Mouse (Mus musculus) megakaryocyte, embryonic 14.5 days (primary cell): ENCODE data around the gene Ralbp1. TPM values are rescaled to one million over a fixed set of nuclear protein-coding genes. Genes with fewer than 3 reads are reported as not detected.
A peak's percentile ranks its signal among the peaks of the same experiment; 100 is the strongest.

Experiments
- H3K27me3 ChIP-seq: replicated peaks from 2 replicates; pipeline ENCODE3; 2012; ENCODE audit warnings: inconsistent platforms
- H3K36me3 ChIP-seq: replicated peaks from 2 replicates; pipeline ENCODE3; 2012; ENCODE audit warnings: low read length, inconsistent platforms, mixed read lengths
- H3K4me1 ChIP-seq: 2 replicates; pipeline ENCODE4 v1.6.1; 2012; ENCODE audit warnings: inconsistent platforms
- H3K4me3 ChIP-seq: replicated peaks from 2 replicates; pipeline ENCODE3; 2012; ENCODE audit warnings: moderate library complexity, mild to moderate bottlenecking, inconsistent platforms
- H3K9me3 ChIP-seq: 2 replicates; pipeline ENCODE4 v1.6.1; 2012; ENCODE audit warnings: inconsistent platforms
- FLI1 ChIP-seq: IDR thresholded peaks from 2 replicates; pipeline ENCODE4 v1.6.1; 2012; ENCODE audit warnings: low read length, inconsistent platforms, mixed read lengths
- GATA1 ChIP-seq: IDR thresholded peaks from 3 replicates; pipeline ENCODE4 v1.6.1; 2012; ENCODE audit warnings: mixed read lengths, low read length, inconsistent platforms, borderline replicate concordance
- polyA plus RNA-seq: library from polyadenylated mRNA; stranded (reverse); fragments of >175 nt; gene quantifications from 2 replicates; pipeline ENCODE4 v1.2.3, GENCODE M21; 2012; ENCODE audit warnings: low replicate concordance; ENCODE audit not compliant: insufficient read depth

Ralbp1 gene
- polyA plus RNA-seq, 1 experiment, result 184 TPM

- peaks cover 89% of the 10 kb centered on the region for H3K36me3 ChIP-seq
- no peaks in the 10 kb centered on the region for H3K27me3 ChIP-seq
- no peak overlapping the region for H3K4me3 ChIP-seq
- H3K4me1 ChIP-seq, result 0 out of 2 replicates have a peak, but pooled peaks cover 2% of the 10 kb centered on the region
- H3K9me3 ChIP-seq, result no peaks in the 10 kb centered on the region
- no peak for TF ChIP-seq GATA1
- no peak for TF ChIP-seq FLI1
These were observed 71.8 kb downstream of the Ralbp1 start for GRCm38 (mm10) chr17:65813763-65814162.

GRCm38 (mm10) chr17:65811032-65811431 is 74.6 kb downstream of the Ralbp1 start:
- Histone ChIP-seq H3K4me1 (peaks cover 1% of the 10 kb centered on the region), H3K27me3 (no peaks in the 10 kb centered on the region), H3K9me3 (no peaks in the 10 kb centered on the region), H3K36me3 (peaks cover 88% of the 10 kb centered on the region), H3K4me3 (no peak overlapping the region)
- no peak for TF ChIP-seq FLI1

- H3K4me3 ChIP-seq, result no peak overlapping the region
- peaks cover 21% of the 10 kb centered on the region for H3K4me1 ChIP-seq
- no peaks in the 10 kb centered on the region for H3K9me3 ChIP-seq
- no peaks in the 10 kb centered on the region for H3K27me3 ChIP-seq
- TF ChIP-seq GATA1 (no peak), FLI1 (no peak)
- peaks cover 77% of the 10 kb centered on the region for H3K36me3 ChIP-seq
These were observed 79.2 kb downstream of the Ralbp1 start for GRCm38 (mm10) chr17:65806416-65806815.

DNA sequence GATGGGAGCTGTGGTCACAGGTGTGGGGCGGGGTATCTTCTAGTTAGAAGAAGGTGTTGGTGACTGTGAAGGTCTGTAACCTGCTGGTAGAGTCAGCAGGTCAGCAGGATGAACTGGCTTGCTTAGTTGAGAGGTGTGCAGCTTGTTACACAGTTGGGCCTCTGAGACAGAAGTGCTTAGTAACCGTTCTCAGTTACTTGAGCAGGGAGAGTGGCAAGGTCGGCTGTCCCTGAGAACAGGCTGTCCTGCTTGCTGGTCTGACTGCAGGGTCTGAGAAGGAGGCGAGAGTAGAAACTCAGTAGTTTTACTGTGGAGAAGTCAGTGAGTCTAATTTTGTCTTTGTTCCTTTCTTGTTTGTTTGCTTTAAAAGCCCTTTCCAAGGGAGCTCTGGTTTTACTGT is 79.6 kb downstream of the Ralbp1 start:
- Histone ChIP-seq H3K4me3 (no peak overlapping the region), H3K4me1 (peaks cover 21% of the 10 kb centered on the region), H3K36me3 (peaks cover 72% of the 10 kb centered on the region), H3K27me3 (no peaks in the 10 kb centered on the region), H3K9me3 (no peaks in the 10 kb centered on the region)
- TF ChIP-seq FLI1 (no peak), GATA1 (no peak)

- no peak for TF ChIP-seq FLI1
- TF ChIP-seq GATA1, result no peak
- Histone ChIP-seq H3K4me1 (peaks cover 54% of the 10 kb centered on the region), H3K4me3 (no peak overlapping the region), H3K9me3 (no peaks in the 10 kb centered on the region), H3K27me3 (no peaks in the 10 kb centered on the region), H3K36me3 (peaks cover 51% of the 10 kb centered on the region)
These were observed 83.6 kb downstream of the Ralbp1 start for GRCm38 (mm10) chr17:65802026-65802425.

DNA sequence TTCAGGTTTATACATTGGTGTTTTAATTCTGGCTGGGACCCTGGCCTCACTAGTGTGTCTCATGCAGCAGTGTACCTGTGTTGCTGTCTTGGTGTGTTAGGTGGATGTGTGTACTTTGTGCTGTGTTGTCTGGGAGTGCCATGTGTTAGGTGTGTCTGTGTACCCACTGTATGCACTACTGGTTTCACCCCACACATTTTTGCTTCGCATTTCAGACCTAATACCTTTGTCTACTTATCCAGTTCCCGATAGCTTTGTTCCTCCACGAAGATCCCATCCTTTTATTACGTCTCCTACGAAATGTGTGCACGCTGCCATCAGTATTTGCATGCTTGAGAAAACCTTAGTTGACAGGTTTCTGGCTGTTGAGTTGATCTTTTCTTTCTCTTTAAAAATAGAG is 85.1 kb downstream of the Ralbp1 start:
- Histone ChIP-seq H3K9me3 (no peaks in the 10 kb centered on the region), H3K36me3 (peaks cover 37% of the 10 kb centered on the region), H3K4me3 (no peak overlapping the region), H3K27me3 (no peaks in the 10 kb centered on the region), H3K4me1 (peaks cover 52% of the 10 kb centered on the region)
- no peak for TF ChIP-seq FLI1
- no peak for TF ChIP-seq GATA1

DNA sequence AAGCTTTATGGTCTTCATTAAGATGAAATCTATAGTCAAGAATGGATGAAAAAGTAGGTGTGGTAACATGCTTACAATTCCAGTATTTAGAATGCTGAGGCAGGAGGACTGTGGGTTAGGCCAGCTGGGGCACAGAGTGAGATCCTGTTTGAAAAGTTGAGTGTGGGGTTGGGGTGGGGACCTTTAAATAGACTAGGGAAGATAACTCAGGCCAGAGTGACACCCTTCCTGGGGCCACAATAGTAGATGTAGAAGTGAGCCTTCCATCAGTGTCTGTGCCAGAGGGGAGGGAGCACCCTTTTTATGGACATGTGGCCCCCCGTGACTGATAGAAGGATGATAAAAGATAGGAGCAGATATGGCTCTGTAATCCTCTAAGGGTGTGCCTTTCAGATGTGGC is 86.2 kb downstream of the Ralbp1 start:
- no peaks in the 10 kb centered on the region for H3K27me3 ChIP-seq
- no peaks in the 10 kb centered on the region for H3K9me3 ChIP-seq
- peaks cover 53% of the 10 kb centered on the region for H3K4me1 ChIP-seq
- peaks cover 40% of the 10 kb centered on the region for H3K36me3 ChIP-seq
- TF ChIP-seq GATA1, result no peak
- no peak for TF ChIP-seq FLI1
- peak overlapping the region; percentile 38 for H3K4me3 ChIP-seq

DNA sequence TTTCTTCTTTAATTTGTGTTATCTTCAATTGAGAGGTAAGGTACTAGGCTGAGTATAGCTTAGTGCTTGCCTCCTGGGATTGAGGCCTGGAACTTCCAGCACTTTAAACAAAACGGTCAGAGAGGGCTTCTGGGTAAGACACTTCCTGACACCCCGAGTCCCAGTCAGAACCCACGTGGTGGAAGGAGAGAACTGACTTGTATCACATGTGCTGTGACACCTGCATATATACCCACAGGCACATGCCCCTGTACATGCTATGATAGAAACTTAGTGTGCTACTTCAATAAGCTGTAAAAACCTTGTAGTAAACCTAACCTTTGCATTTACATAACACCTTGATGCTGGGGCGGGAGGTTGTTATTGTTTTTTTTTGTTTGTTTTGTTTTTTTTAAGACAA is 87.2 kb downstream of the Ralbp1 start:
- TF ChIP-seq GATA1 (no peak), FLI1 (no peak)
- peaks cover 56% of the 10 kb centered on the region for H3K4me1 ChIP-seq
- no peak overlapping the region for H3K4me3 ChIP-seq
- peaks cover 36% of the 10 kb centered on the region for H3K36me3 ChIP-seq
- H3K9me3 ChIP-seq, result no peaks in the 10 kb centered on the region
- H3K27me3 ChIP-seq, result no peaks in the 10 kb centered on the region

Other genes with a start within 250 kb of the Ralbp1 start
- not detected in 2 replicates for gene Txndc2, start 243.6 kb downstream of the Ralbp1 start, polyA plus RNA-seq
- 2.8 TPM in 1 of 2 replicates, not detected in the other for gene Rab31, start 113.0 kb downstream of the Ralbp1 start, polyA plus RNA-seq
- gene Ppp4r1, start 103.2 kb downstream of the Ralbp1 start, polyA plus RNA-seq, result 3.2 and 5.2 TPM in 2 replicates
- 1.9 and 3.3 TPM in 2 replicates for gene Twsg1, start 65.4 kb upstream of the Ralbp1 start, polyA plus RNA-seq
- 0.29 and 5.9 TPM in 2 replicates for gene Ankrd12, start 191.3 kb upstream of the Ralbp1 start, polyA plus RNA-seq
- 7.8 and 88.7 TPM in 2 replicates for gene Ndufv2, start 215.8 kb upstream of the Ralbp1 start, polyA plus RNA-seq
- 19.3 and 64.7 TPM in 2 replicates for gene Washc1, start 225.7 kb upstream of the Ralbp1 start, polyA plus RNA-seq
- 2.2 and 3.1 TPM in 2 replicates for gene Ddx11, start 237.7 kb upstream of the Ralbp1 start, polyA plus RNA-seq